Mouse (Mus musculus) layer of hippocampus, adult 11-12 months (tissue): ENCODE results near the gene Atp5c1.

ENCODE experiments used
- DNase-seq: peaks from one replicate; pipeline ENCODE4 v3.0.0; 2022; ENCODE audit warnings: low spot score

Gene Atp5c1

DNA sequence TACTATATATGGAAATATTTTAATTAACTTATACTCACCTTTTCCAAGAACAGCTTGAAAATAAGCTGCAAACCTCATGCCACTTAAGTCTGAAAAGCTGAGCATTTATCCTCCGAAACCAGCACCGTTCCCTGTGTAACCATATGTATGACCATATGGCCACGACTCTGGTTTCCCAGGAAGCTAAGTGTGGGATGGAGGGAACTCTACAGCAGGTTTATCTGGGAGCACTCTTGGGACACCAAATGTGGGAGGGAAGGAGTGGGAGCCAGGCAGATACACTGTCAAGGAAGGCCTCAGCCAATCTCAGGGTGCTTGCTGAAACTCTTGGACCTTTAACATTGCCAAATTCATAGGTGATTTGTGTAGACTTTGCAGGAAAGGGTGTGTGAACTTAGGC lies 29.4 kb downstream of the Atp5c1 start:
- DNase-seq = peak; percentile 63

DNA sequence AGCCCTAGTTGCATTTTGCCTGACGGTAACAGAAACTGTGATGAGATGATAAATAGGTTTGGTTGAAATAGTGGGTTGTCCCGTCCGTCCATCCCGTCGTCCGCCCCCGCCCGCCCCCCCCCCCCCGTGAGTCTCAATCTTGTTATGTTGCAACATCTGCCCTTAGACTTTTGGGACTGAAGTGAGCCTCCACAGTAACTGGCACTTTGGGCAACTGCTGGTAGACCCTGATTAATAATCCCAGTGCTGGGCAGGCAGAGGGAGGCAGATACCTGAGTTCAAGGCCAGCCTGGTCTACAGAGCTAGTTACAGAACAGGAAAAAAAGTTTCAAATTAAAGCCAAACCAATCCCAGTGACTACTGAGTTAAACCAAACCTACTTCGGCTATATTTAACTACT lies 30.9 kb downstream of the Atp5c1 start:
- no peak for DNase-seq

DNA sequence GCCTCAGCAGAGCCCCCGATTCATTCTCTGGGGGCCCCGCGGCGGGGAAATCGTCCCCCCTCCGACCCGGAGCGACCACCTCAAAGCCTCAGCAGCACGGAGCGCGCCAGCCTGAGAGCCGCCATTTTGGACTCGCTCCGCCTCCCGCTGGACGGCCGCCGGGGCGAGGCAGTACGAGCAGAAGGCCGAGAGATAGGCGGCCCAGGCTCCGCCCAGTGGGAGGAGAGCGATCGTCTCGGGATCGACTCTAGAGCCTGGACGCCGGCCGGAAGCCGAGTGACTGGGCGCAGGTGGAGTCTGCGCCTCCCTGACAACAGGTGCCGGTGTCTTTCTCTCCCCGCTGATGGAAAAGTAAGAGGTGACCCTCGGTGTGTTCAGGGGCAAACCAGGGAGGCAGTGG lies 31.8 kb downstream of the Atp5c1 start, which contains the start of gene Taf3:
Gene Taf3, minus strand, starts transcription at position 136 of the 400 bp plus-strand sequence.
- DNase-seq = peak; percentile 91

DNA sequence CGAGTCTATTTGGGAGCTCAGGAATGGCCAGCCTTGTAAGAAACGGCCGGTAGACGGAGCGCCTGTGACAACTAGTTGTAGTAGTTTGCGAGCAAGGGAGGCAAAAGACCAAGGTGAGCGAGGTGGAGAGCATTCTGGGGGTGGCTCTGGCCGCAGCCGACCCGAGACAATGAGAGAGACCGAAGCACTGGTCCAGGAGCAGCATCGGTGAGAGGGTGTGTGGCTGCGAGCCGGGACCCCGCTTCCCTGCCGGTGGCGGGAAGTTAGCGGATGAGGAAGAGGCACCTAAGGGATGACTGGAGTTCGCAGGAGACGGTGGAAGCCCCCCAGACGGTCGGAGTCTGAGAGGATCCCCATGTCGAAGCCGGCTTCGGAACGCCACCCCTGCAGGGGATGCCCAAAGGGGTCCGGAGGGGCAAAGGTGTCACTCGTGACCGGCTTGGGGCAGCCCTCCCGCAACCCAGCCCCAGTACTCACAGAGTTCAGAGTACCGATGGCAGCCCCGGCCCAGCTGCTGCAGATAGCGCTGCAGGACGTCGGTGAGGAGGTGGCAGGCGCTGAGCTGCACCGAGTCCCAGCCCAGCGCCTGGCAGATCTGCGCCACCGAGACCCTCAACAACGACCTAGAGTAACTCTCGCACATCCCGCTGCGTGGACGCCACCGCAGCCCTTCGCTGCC lies 32.4 kb downstream of the Atp5c1 start:
- no peak for DNase-seq

DNA sequence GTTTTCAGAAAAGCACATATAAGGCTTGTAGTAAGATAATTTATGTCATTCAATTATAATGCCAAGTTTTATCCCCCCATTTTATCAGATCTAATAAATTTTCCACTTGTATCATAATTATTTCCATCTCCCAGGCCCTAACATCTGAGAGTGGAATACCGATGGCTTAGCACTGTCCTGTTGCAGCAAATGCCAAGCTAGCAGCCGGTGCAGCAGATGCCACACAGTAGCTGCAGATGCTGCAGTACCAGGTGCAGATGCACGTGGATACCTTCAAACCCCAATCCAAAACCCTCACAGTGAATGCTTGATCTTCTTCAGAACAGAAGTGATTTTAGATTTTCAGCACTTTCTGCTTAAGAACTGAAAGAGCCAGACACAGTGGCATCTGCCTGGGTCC lies 45.3 kb downstream of the Atp5c1 start:
- no peak for DNase-seq

DNA sequence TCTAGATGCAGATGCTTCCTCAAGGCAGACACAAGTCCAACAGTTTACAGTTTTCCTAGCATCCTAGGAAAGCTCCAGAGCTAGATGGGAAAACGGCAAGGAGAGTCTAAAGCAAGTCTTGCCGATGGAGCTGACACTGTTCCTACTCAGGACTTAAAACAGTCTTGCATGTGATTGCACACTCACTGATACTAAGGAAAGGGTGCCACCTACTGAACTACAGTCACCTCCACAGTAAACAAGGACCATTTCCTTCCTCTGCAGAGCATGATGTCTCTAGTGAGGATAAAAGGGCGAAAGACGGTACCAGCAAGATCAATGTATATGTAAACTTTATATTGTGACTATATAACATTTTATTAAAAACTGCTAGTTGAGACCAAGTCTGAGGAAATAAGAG lies 46.6 kb downstream of the Atp5c1 start:
- DNase-seq = no peak

DNA sequence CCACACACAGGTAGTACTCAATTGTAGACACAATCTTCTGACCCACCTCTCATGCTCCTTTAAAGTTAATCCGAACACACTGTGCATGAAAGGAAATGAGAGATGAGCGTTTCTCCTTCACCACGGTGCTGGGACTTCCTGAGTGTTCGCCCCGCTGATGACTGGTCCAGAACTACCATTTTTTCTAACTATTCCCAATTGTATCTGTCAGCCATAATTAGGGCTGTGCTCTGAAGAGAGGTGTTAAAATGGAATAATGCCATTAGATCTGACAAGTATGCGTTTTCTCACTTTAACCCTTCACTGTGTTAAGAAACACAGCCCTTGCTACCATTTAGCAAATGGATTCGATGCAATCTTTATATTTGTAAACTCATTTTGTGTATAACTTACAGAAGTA lies 50.6 kb downstream of the Atp5c1 start:
- DNase-seq = no peak

DNA sequence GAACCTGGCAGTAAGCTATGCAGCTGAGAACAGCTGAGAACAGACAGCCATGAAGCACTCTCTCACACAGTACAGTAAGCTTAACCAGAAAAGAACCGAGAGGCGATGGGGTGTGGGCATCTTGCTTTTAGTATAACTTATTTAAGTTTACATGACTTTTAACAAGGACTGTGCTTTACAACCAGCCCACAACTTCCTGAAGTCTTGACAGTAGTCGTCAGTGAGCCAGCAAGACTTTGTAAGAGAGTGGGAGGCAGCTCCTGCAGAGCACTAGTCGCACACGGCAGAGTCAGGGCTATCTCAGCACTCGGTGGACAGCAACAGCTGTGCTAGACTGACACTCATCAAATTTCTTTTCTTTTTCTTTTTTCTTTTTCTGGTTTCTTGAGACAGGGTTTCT lies 56.0 kb downstream of the Atp5c1 start:
- DNase-seq = no peak

DNA sequence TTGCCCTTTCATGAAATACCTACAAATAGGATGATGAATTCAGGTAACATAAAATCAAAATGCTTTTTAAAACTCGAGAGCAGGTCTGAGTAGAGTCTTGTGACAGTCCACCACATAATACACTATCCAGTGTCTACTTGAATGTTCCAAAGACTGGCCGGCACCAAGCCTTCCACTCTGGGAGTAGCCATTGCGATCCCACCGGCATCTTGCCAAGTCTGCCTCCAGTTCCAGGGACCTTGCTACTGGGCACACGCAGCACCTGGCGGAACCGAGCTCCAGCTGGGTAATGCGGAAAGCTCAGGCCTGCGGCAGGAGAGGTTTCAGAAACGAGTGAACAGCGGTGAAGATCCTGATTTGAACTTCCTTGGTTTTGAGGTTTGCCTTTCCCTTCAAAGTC lies 59.0 kb downstream of the Atp5c1 start:
- no peak for DNase-seq

DNA sequence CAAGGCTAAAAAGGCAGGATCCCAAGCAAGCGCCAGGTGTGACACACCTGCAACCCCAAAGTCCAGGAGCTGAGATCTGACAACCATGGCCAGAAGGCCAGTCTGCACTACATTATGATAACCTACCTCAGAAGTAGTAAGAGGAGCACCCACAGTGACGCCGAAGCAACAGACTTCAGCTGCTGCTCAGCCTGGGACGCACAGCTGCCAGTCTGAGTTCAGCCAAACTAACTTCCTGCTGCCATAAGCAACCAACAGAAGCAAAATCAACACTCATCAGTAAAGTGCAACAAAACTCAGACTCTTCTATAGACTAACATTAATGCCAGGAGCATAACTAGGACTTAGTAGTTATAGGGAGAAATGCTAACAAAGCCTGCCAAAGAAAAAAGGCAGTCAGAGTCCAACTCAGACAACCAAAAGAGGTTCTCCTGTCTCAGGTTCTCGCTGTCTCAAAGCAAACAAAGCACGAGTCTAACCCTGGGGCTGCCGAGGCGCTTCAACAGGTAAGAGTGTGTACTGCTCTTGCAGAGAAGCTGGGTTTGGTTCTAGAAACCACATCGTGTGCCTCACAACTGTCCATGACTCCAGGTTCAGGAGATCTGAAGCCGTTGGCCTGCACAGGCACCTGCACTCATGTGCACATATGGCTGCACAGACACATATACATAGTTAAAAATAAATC lies 65.2 kb downstream of the Atp5c1 start:
- DNase-seq = no peak

DNA sequence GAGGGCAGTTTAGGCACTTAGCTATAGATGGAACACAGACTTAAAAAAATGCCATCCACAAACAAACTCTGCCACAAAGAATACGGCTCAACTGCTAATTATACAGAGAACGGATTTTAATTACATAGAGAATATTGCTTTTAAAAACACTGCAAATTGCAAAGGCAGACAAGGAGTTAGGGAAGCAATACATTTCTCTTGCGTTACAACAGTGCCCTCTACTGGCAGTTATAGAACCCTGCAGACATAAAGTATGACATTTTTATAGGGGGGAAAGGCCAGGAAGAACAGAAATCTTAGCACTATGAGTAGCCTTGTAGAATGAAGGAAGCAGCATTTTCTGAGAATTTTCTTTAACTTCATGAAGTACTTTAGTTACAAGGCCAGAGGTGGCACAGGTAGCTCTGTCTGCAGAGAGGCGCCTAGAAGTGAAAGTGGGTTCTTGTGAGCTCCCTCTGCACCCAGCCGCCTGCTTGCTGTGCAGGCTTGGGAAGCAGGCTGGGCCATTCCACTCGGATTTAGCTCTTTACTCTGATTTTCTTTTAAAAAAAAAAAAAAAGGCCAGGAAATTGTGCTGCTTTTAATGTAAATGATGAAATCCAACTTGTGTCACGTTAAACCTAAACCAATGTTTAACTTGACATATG lies 69.9 kb downstream of the Atp5c1 start:
- DNase-seq = no peak

DNA sequence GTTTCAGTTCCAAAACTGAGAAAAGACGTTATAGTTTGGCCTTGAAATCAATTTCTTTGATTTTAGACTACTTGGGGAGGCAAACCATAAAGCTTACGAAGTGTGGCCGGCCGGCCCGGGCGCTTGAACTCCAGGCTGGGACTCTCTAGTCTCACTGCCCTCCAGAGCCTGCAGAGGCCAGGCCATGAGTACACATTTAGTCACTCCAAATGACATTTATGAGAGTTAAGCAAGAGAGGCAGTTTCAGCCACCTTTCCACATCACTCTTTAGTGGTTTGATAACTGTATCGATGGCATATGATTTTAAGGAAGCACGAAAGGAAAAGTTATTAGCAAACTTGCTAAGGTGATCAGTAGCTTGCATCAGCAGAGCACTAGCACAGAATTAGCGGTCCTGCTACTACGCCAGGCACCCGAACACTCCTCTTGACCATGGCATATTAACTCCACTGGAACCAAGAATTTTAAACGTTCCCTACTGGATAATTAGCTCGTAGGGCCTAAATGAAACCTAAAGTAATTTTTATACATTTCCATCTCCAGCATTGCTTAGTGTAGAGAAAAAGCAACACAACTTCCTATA lies 70.5 kb downstream of the Atp5c1 start:
- DNase-seq = no peak

DNA sequence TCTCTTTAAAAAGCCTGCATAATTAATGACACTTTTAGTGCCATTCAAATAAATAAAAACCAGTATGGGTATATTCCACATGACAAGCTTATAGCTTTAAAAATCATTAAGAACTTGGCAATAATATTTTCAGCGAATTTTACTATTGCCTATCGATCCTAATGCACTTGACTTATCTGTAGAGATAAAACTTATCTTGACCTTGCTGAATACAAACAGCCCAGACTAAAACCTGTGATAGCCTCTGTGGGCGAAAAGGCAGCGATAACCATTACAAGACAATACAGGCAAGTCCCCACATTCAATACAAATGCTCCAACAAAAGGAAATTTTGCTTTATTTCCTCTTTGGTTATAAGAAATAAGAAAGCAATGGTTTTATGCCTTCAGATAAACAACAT lies 71.7 kb downstream of the Atp5c1 start:
- DNase-seq = no peak
